Mouse (Mus musculus) liver, embryonic 14.5 days (tissue): ENCODE measurements around the gene Nbl1.

Experiments
- CTCF ChIP-seq: IDR thresholded peaks from 2 replicates; pipeline ENCODE4 v1.5.1; 2016; ENCODE audit warnings: antibody characterized with exemption, low read depth, control low read depth
- EP300 ChIP-seq: IDR thresholded peaks from 2 replicates; pipeline ENCODE4 v1.6.1; 2016; ENCODE audit warnings: antibody characterized with exemption, low read depth

- no peak for TF ChIP-seq CTCF
- TF ChIP-seq EP300: no peak
These were observed 17.6 kb downstream of the Nbl1 start, which contains the start of gene Htr6 for GRCm38 (mm10) chr4:139075041-139075711.
